Mouse (Mus musculus): ENCODE data around the gene Camk1d.

- TF ChIP-seq CTCF (IDR thresholded peaks at IDR 0.05; ENCODE audit: borderline replicate concordance, insufficient read depth, low read depth, low read length) (no peak), POLR2A (IDR thresholded peaks at IDR 0.05; ENCODE audit: borderline replicate concordance, insufficient read depth, low read length) (no peak)
Observed at GRCm38 (mm10) chr2:5519221-5519669, 195.1 kb downstream of the Camk1d start.
